Mouse (Mus musculus) liver, adult 2 months (tissue): ENCODE results near the gene Dpf3. TPM values are rescaled to one million over a fixed set of nuclear protein-coding genes. Genes with fewer than 3 reads are reported as not detected.
A peak's percentile ranks its signal among the peaks of the same experiment; 100 is the strongest.

Source experiments
- DNase-seq: peaks from one replicate; pipeline ENCODE4 v3.0.0-alpha.2; 2011; ENCODE audit warnings: low read depth, low spot score; ENCODE audit errors: extremely low read depth
- H3K27ac ChIP-seq: fragments of 200-500 bp; replicated peaks from 2 replicates; pipeline ENCODE4 v1.5.1; 2012; ENCODE audit warnings: low read depth, mild to moderate bottlenecking, control low read depth, inconsistent platforms, low read length; ENCODE audit not compliant: insufficient read depth
- H3K27me3 ChIP-seq: fragments of 200-500 bp; 2 replicates; pipeline ENCODE4 v1.6.1; 2012; ENCODE audit warnings: mild to moderate bottlenecking, moderate library complexity, low read length, inconsistent platforms; ENCODE audit not compliant: control insufficient read depth, insufficient read depth
- H3K36me3 ChIP-seq: fragments of 200-500 bp; 2 replicates; pipeline ENCODE4 v1.6.1; 2012; ENCODE audit warnings: low read length, inconsistent platforms; ENCODE audit not compliant: control insufficient read depth, insufficient read depth
- H3K4me1 ChIP-seq: fragments of 200-500 bp; 2 replicates; pipeline ENCODE4 v1.6.1; 2011; ENCODE audit warnings: low read length; ENCODE audit not compliant: control insufficient read depth, insufficient read depth
- H3K4me3 ChIP-seq: fragments of 200-500 bp; 2 replicates; pipeline ENCODE4 v1.5.1; 2011; ENCODE audit warnings: low read depth, mild to moderate bottlenecking, control low read depth, low read length, moderate library complexity; ENCODE audit not compliant: insufficient read depth
- H3K79me2 ChIP-seq: fragments of 200-500 bp; 2 replicates; pipeline ENCODE4 v1.6.1; 2012; ENCODE audit warnings: inconsistent platforms, mild to moderate bottlenecking, low read length, moderate library complexity; ENCODE audit not compliant: control insufficient read depth, insufficient read depth
- H3K9ac ChIP-seq: fragments of 200-500 bp; 2 replicates; pipeline ENCODE4 v1.6.1; 2012; ENCODE audit warnings: low read depth, mild to moderate bottlenecking, control low read depth, inconsistent platforms, low read length
- CTCF ChIP-seq: fragments of 200-500 bp; IDR thresholded peaks from 2 replicates; pipeline ENCODE4 v1.5.1; 2011; ENCODE audit warnings: low read depth, low read length, control low read depth
- POLR2A ChIP-seq: fragments of 200-500 bp; IDR thresholded peaks from 2 replicates; pipeline ENCODE4 v1.6.1; 2011; ENCODE audit warnings: low read length, control low read depth; ENCODE audit not compliant: insufficient read depth; ENCODE audit errors: extremely low read depth
- WGBS: fragments of 180-500 bp; shearing (Covaris S2); methylation state at CpG from one replicate; pipeline ENCODE4 v1.1.7; 2018; 5-methylcytosine and 5-hydroxymethylcytosine counted together
- polyA plus RNA-seq: library from polyadenylated mRNA; depleted of rRNA; stranded (reverse); fragments of >200 nt; gene quantifications from 2 replicates; pipeline ENCODE4 v1.2.3, GENCODE M21; 2012
- total RNA-seq: library from RNA; depleted of rRNA; stranded (reverse); fragments of >200 nt; gene quantifications from 2 replicates; pipeline ENCODE4 v1.2.3, GENCODE M21; 2014

Dpf3 gene
- total and polyA plus RNA-seq, 2 experiments: 1.6 to 2.4 TPM

DNA sequence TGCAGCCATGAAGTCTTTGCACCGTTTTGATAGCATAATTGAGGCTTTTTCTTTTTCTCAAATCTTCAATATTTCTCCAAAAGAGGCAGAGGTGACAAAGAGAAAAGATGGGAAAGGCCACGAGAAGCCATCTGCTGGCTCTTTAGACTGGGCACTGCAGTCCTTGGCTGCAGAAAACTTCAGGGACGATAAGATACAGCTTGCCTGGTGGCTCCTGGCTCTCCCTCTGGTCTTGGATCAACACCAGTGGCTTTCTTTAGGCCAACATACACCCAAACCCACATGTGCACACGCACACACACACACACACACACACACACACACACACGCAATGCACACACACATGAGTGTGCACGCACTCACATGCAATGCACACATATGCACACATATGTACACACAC, 278.7 kb downstream of the Dpf3 start:
- Histone ChIP-seq H3K4me3 (no peak overlapping the region), H3K27me3 (no peaks in the 10 kb centered on the region), H3K79me2 (no peaks in the 10 kb centered on the region), H3K9ac (no peak overlapping the region), H3K4me1 (no peaks in the 10 kb centered on the region), H3K36me3 (no peaks in the 10 kb centered on the region), H3K27ac (no peak overlapping the region)
- no peak for DNase-seq
- 68% methylated on average over 6 of the region's 6 CpGs for WGBS
- TF ChIP-seq CTCF (no peak), POLR2A (no peak)

DNA sequence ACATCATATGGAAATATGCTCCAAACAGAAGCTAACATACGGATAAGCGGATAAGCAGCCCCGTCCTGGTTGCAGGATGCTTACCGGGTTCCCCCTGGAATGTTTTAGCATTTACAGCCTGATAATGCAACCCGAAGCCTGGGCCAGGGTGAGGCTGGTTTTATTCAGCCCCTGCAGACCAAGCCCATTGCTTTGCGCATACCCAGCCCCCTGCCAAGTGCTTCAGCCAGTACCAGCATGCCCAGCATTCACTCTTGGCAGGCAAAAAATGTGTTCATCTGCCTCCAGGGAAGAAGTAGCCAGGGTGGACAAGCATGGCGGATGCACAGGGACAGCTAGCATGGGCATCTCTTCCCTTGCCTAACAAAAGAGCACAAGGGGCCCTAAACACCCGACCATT, 279.5 kb downstream of the Dpf3 start:
- no peaks in the 10 kb centered on the region for H3K4me1 ChIP-seq
- TF ChIP-seq POLR2A (no peak), CTCF (no peak)
- no peak overlapping the region for H3K27ac ChIP-seq
- H3K4me3 ChIP-seq: no peak overlapping the region
- H3K9ac ChIP-seq: no peak overlapping the region
- no peaks in the 10 kb centered on the region for H3K27me3 ChIP-seq
- WGBS: 87% methylated on average over 8 of the region's 8 CpGs
- no peaks in the 10 kb centered on the region for H3K36me3 ChIP-seq
- H3K79me2 ChIP-seq: no peaks in the 10 kb centered on the region
- no peak for DNase-seq

DNA sequence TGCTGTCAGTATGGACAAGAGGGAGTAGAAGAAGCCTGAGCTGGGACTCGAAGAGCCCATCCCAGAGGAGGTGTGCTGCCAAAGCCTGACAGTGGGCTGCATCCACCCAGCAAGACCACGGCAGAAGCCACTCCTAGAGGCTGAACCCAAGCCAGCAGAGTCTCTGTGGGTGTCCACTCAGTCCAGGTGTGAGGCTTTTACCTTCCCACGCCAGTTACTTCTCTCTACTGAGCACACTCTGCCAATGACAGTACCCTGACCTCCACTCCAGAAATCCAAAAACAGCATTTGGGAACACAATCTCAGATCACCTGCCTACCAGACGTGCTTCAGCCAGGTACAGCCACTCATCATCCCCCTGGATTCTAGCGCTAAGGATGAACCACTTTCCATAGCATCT, 280.0 kb downstream of the Dpf3 start:
- H3K4me1 ChIP-seq: no peaks in the 10 kb centered on the region
- H3K79me2 ChIP-seq: no peaks in the 10 kb centered on the region
- no peak overlapping the region for H3K4me3 ChIP-seq
- H3K27ac ChIP-seq: no peak overlapping the region
- TF ChIP-seq CTCF (no peak), POLR2A (no peak)
- H3K27me3 ChIP-seq: no peaks in the 10 kb centered on the region
- WGBS: 83% methylated on average over 5 of the region's 5 CpGs
- H3K9ac ChIP-seq: no peak overlapping the region
- no peak for DNase-seq
- H3K36me3 ChIP-seq: no peaks in the 10 kb centered on the region

DNA sequence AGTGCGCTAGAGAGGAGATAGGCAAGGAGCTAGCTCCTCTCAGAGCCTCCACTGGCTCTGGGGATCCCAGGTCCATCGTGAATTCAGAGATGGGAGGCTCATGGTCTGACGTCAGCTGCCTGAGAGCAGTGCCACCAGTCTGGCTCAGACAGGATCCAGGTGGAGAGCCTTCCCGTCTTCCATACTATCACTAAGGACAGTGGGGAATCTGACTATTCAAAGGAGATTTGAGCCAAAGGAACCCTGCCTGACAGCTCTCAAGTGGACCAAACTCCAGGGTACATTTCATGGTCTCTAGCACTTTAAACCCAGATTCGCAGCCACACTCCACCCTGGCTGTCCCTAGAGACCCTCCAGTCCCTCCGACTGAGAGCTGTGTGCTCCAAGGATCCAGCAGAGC, 280.6 kb downstream of the Dpf3 start:
- TF ChIP-seq CTCF (no peak), POLR2A (no peak)
- Histone ChIP-seq H3K27me3 (no peaks in the 10 kb centered on the region), H3K4me1 (no peaks in the 10 kb centered on the region), H3K9ac (no peak overlapping the region), H3K27ac (no peak overlapping the region), H3K4me3 (no peak overlapping the region), H3K79me2 (no peaks in the 10 kb centered on the region), H3K36me3 (no peaks in the 10 kb centered on the region)
- WGBS: 87% methylated on average over 6 of the region's 6 CpGs
- DNase-seq: no peak

DNA sequence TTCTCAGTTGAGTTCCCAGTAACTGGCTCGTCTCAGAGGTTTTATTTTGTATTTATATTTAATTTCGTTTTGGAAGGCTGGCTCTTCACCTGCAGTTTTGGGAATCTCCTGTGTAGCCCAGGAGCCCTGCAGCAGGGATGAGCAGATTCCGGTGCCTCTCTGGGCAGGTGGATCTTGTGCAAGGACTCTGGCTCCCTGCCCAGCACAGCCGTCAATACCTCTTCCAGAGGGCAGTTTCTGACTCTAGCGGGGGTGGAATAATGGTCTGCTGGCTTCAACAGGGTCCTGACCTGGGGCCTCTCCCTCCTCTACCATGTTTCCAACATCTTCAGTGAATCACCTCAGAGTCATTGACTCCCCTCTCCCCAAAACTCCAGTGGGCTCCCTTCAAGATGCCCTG, 283.2 kb downstream of the Dpf3 start:
- TF ChIP-seq CTCF (no peak), POLR2A (no peak)
- Histone ChIP-seq H3K27me3 (no peaks in the 10 kb centered on the region), H3K79me2 (no peaks in the 10 kb centered on the region), H3K36me3 (no peaks in the 10 kb centered on the region), H3K4me1 (no peaks in the 10 kb centered on the region), H3K4me3 (no peak overlapping the region), H3K27ac (no peak overlapping the region), H3K9ac (no peak overlapping the region)
- 21% methylated on average over 5 of the region's 5 CpGs for WGBS
- peak; percentile 69 for DNase-seq

DNA sequence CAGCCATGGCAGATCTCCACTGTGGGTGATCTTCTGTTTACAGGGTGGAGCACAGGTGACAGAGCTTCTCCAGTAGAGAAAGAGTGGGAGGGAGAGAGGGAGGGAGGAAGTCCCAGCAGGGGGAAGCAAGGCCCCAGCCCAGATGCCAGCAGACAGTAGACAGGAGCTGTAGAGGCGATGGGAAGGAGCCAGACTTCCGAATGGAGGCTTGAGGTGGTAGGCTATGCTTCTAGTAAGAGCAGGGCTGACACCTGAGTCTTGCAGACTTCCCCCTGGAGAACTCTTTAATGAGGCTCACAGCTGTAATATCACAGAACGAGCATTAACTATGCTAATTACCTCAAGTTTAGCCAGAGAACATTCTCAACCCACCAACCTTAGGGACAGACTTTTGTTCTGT, 285.8 kb downstream of the Dpf3 start:
- 82% methylated on average over 3 of the region's 3 CpGs for WGBS

More for the DNA sequence above, 285.8 kb downstream of the Dpf3 start:
- Histone ChIP-seq H3K4me1 (no peaks in the 10 kb centered on the region), H3K27me3 (no peaks in the 10 kb centered on the region), H3K9ac (no peak overlapping the region), H3K36me3 (no peaks in the 10 kb centered on the region), H3K79me2 (no peaks in the 10 kb centered on the region), H3K4me3 (no peak overlapping the region), H3K27ac (no peak overlapping the region)
- no peak for DNase-seq
- TF ChIP-seq POLR2A (no peak), CTCF (no peak)
